Mouse (Mus musculus) myocyte (in vitro differentiated cells): Measurements from ENCODE around the gene Gm42688.

Experiments
- CEBPB ChIP-seq: IDR thresholded peaks from 2 replicates; pipeline ENCODE4 v1.6.1; 2011; ENCODE audit warnings: mild to moderate bottlenecking, moderate library complexity; ENCODE audit not compliant: poor library complexity, insufficient read depth, severe bottlenecking
- E2F4 ChIP-seq: IDR thresholded peaks from one replicate; pipeline ENCODE4 v1.6.1; 2011; ENCODE audit warnings: mild to moderate bottlenecking, control low read depth, moderate library complexity; ENCODE audit not compliant: insufficient read depth
- MAX ChIP-seq: IDR thresholded peaks from one replicate; pipeline ENCODE4 v1.6.1; 2011; ENCODE audit warnings: low read depth, mild to moderate bottlenecking, control low read depth
- POLR2A ChIP-seq: IDR thresholded peaks from one replicate; pipeline ENCODE4 v1.6.1; 2011; ENCODE audit warnings: low read depth, mild to moderate bottlenecking, control low read depth, moderate library complexity; ENCODE audit not compliant: insufficient read length
- POLR2AphosphoS2 ChIP-seq: IDR thresholded peaks from one replicate; pipeline ENCODE4 v1.6.1; 2011; ENCODE audit warnings: low read depth, control low read depth; ENCODE audit not compliant: insufficient read length
- REST ChIP-seq: IDR thresholded peaks from one replicate; pipeline ENCODE4 v1.6.1; 2011; ENCODE audit warnings: mild to moderate bottlenecking, control low read depth, moderate library complexity; ENCODE audit not compliant: insufficient read depth, insufficient read length
- TCF12 ChIP-seq: IDR thresholded peaks from one replicate; pipeline ENCODE4 v1.6.1; 2011; ENCODE audit warnings: mild to moderate bottlenecking, control low read depth; ENCODE audit not compliant: poor library complexity, insufficient read depth, severe bottlenecking
- USF1 ChIP-seq: IDR thresholded peaks from one replicate; pipeline ENCODE4 v1.6.1; 2011; ENCODE audit warnings: low read depth, mild to moderate bottlenecking, control low read depth, moderate library complexity

DNA sequence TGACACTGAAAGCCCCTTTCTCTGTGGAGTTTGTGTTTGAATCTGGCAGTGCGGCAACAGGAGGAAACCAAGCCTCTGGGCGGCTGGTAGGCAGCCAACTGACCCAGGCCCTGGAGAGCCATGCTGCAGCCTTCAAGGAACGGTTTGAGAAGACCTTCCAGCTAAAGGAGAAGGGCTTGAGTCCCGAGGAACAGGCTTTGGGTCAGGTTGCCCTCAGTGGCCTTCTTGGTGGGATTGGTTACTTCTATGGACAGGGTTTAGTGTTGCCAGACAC is 15.7 kb downstream of the Gm42688 start:
- TF ChIP-seq MAX (no peak), POLR2A (no peak), USF1 (no peak), TCF12 (no peak), POLR2AphosphoS2 (no peak), CEBPB (no peak), REST (no peak), E2F4 (no peak)
